Mouse (Mus musculus) forebrain, embryonic 12.5 days (tissue): ENCODE data around the gene Plekha7. TPM values are rescaled to one million over a fixed set of nuclear protein-coding genes. Genes with fewer than 3 reads are reported as not detected.

Experiments used
- ATAC-seq: fragments of 200-750 bp; cut with Nextera tagmentation; 2 replicates; pipeline ENCODE4 v1.8.0; 2017; ENCODE audit warnings: moderate TSS enrichment; ENCODE audit not compliant: low FRiP score
- H3K27ac ChIP-seq: fragments of 300-500 bp; sonication (generic); 2 replicates; pipeline ENCODE4 v1.5.1; 2016; ENCODE audit warnings: mild to moderate bottlenecking
- H3K27me3 ChIP-seq: fragments of 300-500 bp; sonication (generic); 2 replicates; pipeline ENCODE4 v1.6.1; 2016; ENCODE audit warnings: mild to moderate bottlenecking
- H3K36me3 ChIP-seq: fragments of 300-500 bp; sonication (generic); replicated peaks from 2 replicates; pipeline ENCODE4 v1.6.1; 2016; ENCODE audit warnings: mild to moderate bottlenecking
- H3K4me1 ChIP-seq: fragments of 300-500 bp; sonication (generic); 2 replicates; pipeline ENCODE4 v1.6.1; 2016
- H3K4me2 ChIP-seq: fragments of 300-500 bp; sonication (generic); 2 replicates; pipeline ENCODE4 v1.6.1; 2016; ENCODE audit warnings: mild to moderate bottlenecking, moderate library complexity
- H3K4me3 ChIP-seq: fragments of 300-500 bp; sonication (generic); replicated peaks from 2 replicates; pipeline ENCODE4 v1.5.1; 2016; ENCODE audit warnings: mild to moderate bottlenecking
- H3K9ac ChIP-seq: fragments of 300-500 bp; sonication (generic); 2 replicates; pipeline ENCODE4 v1.6.1; 2016; ENCODE audit warnings: mild to moderate bottlenecking
- H3K9me3 ChIP-seq: fragments of 300-500 bp; sonication (generic); 2 replicates; pipeline ENCODE4 v1.6.1; 2016
- WGBS: fragments of 180-500 bp; shearing (Covaris S2); methylation state at CpG from one replicate; pipeline ENCODE4 v1.1.7; 2016; 5-methylcytosine and 5-hydroxymethylcytosine counted together
- polyA plus RNA-seq: library from polyadenylated mRNA; unstranded; fragments of >200 nt; fragmentation: Nextera tagmentation; extraction: Ambion mirVana; gene quantifications from 2 replicates; pipeline ENCODE4 v1.2.1, GENCODE M21; 2016

Plekha7 gene
- polyA plus RNA-seq, 1 experiment from 2014 or later, result 20.8 TPM

DNA sequence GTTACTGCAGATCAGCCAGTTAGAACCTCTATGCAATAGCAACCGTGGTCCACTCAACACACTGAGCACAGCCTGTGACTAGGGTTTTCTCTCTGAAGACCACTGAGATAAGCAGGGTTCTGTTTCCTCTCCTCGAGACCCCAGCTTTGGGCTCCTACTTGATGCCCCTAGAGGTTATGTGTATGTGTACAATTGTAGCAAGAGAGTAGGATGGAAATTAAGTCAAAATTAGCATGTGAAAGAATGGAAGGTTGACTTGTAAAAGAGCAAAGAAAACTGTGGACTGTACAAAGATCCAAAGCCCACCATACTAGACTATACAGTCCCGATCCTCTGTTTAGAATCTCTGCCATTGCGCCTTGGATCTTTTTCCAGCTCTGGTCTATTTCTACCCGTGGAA, 119.8 kb downstream of the Plekha7 start:
- Histone ChIP-seq H3K4me1 (peaks cover 67% of the 10 kb centered on the region), H3K4me3 (no peak overlapping the region), H3K9me3 (no peaks in the 10 kb centered on the region), H3K36me3 (0 out of 2 replicates have a peak, but pooled peaks cover 5% of the 10 kb centered on the region), H3K27me3 (no peaks in the 10 kb centered on the region), H3K9ac (no peak overlapping the region), H3K4me2 (no peak overlapping the region), H3K27ac (no peak overlapping the region)
- 87% methylated on average over 5 of the region's 5 CpGs for whole genome bisulfite sequencing
- ATAC-seq, result no peak

DNA sequence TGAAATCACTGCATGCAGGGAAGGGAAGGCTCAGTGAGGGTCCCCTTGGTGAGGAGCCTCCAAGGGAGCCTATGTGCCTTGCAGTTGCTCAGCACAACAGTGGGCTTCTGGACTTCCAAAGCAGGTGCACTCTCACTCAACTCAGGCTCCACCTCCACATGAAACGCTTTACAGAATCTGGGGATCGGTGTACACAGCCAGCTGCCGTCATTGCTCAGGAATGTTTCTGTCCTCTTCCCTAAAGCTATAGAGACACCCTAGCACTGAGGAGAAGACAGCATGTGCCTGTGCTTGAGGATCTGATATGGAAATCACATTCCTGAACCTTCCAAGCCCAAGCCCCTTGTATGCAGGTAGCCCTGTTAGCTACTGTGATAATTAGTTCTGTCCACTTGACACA, 120.7 kb downstream of the Plekha7 start:
- no peak overlapping the region for H3K9ac ChIP-seq
- H3K27me3 ChIP-seq, result no peaks in the 10 kb centered on the region
- H3K4me1 ChIP-seq, result peaks cover 67% of the 10 kb centered on the region
- ATAC-seq, result no peak
- no peak overlapping the region for H3K4me3 ChIP-seq
- H3K9me3 ChIP-seq, result no peaks in the 10 kb centered on the region
- no peak overlapping the region for H3K4me2 ChIP-seq
- H3K36me3 ChIP-seq, result 0 out of 2 replicates have a peak, but pooled peaks cover 5% of the 10 kb centered on the region
- WGBS, result 90% methylated on average over 3 of the region's 3 CpGs
- H3K27ac ChIP-seq, result no peak overlapping the region

DNA sequence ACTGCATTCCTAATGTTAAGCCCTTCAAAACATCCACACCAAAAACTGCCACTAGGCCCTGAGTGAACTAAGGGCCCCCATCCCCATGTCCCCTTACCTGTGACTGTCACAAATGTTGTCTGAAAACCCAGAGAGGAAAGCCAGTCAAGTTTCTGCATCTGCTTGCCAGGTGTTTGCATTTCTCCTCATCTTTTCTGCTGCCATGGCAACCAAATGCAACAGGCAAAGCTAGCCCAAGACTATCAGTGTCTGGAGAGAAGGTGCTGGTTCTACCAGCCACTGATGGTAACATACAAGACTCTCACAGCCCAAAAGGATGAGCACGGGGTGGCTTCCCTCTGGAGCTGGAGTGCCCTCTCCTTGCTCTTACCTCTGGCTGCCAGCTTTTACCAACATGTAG, 121.3 kb downstream of the Plekha7 start:
- H3K4me2 ChIP-seq, result no peak overlapping the region
- H3K9me3 ChIP-seq, result no peaks in the 10 kb centered on the region
- no peak overlapping the region for H3K9ac ChIP-seq
- H3K36me3 ChIP-seq, result 0 out of 2 replicates have a peak, but pooled peaks cover 5% of the 10 kb centered on the region
- no peak overlapping the region for H3K27ac ChIP-seq
- 90% methylated on average over 1 of the region's 1 CpGs for WGBS
- H3K4me1 ChIP-seq, result peaks cover 63% of the 10 kb centered on the region
- H3K27me3 ChIP-seq, result no peaks in the 10 kb centered on the region
- H3K4me3 ChIP-seq, result no peak overlapping the region
- ATAC-seq, result no peak

DNA sequence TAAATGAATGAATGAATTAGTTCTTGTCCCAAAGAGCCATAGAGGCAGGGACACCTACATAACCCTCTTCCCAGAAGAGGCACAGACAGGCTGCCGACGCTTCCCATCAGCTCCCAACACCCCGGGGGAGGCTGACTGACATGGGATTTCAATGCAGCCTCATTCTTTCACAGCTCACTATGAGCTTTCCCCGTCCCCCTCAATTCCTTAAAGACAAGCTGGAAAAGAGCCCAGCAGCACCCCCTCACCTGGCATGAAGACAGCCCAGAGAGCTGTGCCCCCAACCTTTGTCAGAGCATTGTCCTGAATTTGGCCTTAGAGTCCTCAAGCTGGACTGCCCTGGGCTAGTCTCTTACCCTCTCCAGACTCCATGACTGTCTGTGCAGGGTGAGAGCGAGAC, 122.0 kb downstream of the Plekha7 start:
- WGBS, result 46% methylated on average over 5 of the region's 5 CpGs
- peaks cover 56% of the 10 kb centered on the region for H3K4me1 ChIP-seq

GRCm38 (mm10) chr7:116184358-116185057, 123.7 kb downstream of the Plekha7 start:
- Histone ChIP-seq H3K4me2 (peak overlapping the region; percentile 10; the same call in 1 of the 2 replicates), H3K9ac (no peak overlapping the region)

More for the DNA sequence above, 122.0 kb downstream of the Plekha7 start:
- Histone ChIP-seq H3K36me3 (0 out of 2 replicates have a peak, but pooled peaks cover 5% of the 10 kb centered on the region), H3K4me2 (no peak overlapping the region), H3K9me3 (no peaks in the 10 kb centered on the region), H3K9ac (no peak overlapping the region), H3K27ac (no peak overlapping the region), H3K27me3 (no peaks in the 10 kb centered on the region), H3K4me3 (no peak overlapping the region)
- no peak for ATAC-seq

GRCm38 (mm10) chr7:116182451-116182850, 125.7 kb downstream of the Plekha7 start:
- Histone ChIP-seq H3K4me2 (no peak overlapping the region), H3K4me1 (peaks cover 37% of the 10 kb centered on the region), H3K4me3 (no peak overlapping the region), H3K27me3 (no peaks in the 10 kb centered on the region), H3K27ac (no peak overlapping the region), H3K9ac (no peak overlapping the region), H3K9me3 (no peaks in the 10 kb centered on the region), H3K36me3 (no peaks in the 10 kb centered on the region)
- ATAC-seq, result no peak
- WGBS, result 100% methylated on average over 1 of the region's 1 CpGs

More at GRCm38 (mm10) chr7:116184358-116185057, 123.7 kb downstream of the Plekha7 start:
- peak; percentile 64 for ATAC-seq
- Histone ChIP-seq H3K27ac (peak overlapping the region; percentile 70), H3K9me3 (no peaks in the 10 kb centered on the region), H3K27me3 (no peaks in the 10 kb centered on the region), H3K4me3 (no peak overlapping the region), H3K4me1 (peaks cover 41% of the 10 kb centered on the region), H3K36me3 (0 out of 2 replicates have a peak, but pooled peaks cover 5% of the 10 kb centered on the region)
- 11% methylated on average over 11 of the region's 11 CpGs for WGBS

GRCm38 (mm10) chr7:116181444-116181946, 126.7 kb downstream of the Plekha7 start:
- Histone ChIP-seq H3K9me3 (no peaks in the 10 kb centered on the region), H3K9ac (no peak overlapping the region), H3K36me3 (no peaks in the 10 kb centered on the region), H3K4me1 (peaks cover 31% of the 10 kb centered on the region), H3K4me2 (no peak overlapping the region), H3K27me3 (no peaks in the 10 kb centered on the region), H3K27ac (no peak overlapping the region), H3K4me3 (no peak overlapping the region)
- no peak for ATAC-seq
- 84% methylated on average over 5 of the region's 5 CpGs for WGBS

GRCm38 (mm10) chr7:116178916-116179315, 129.3 kb downstream of the Plekha7 start:
- 92% methylated on average over 3 of the region's 3 CpGs for WGBS
- H3K4me1 ChIP-seq, result peaks cover 6% of the 10 kb centered on the region
- no peak for ATAC-seq
- peaks cover 3% of the 10 kb centered on the region; the same call in 1 of the 2 replicates for H3K36me3 ChIP-seq
- no peaks in the 10 kb centered on the region for H3K9me3 ChIP-seq
- H3K27ac ChIP-seq, result no peak overlapping the region
- no peaks in the 10 kb centered on the region for H3K27me3 ChIP-seq
- no peak overlapping the region for H3K4me3 ChIP-seq
- no peak overlapping the region for H3K4me2 ChIP-seq
- no peak overlapping the region for H3K9ac ChIP-seq

DNA sequence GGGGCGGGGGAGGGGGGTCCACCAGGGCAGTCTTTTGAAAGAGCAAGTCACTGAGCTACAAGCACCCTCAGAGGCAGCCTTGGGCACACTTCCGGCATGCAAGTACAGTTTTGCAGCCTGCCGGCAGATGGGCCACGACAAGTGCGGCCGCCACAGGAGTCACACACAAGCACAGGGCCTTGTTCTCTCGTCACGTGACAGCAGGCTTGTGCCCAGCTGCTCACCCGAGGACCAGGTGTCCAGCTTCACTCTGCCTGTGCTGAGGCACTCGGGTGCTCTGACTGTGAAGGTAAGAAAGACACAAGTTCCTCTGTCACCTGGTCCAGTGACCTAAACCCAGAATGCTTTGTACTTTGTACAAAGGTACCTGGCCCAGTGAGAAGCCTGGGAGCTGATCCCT, 135.4 kb downstream of the Plekha7 start:
- Histone ChIP-seq H3K27ac (0 out of 2 replicates have a peak overlapping the region, but pooled peaks have one; percentile 25), H3K36me3 (peaks cover 15% of the 10 kb centered on the region), H3K9me3 (no peaks in the 10 kb centered on the region), H3K27me3 (no peaks in the 10 kb centered on the region), H3K4me2 (no peak overlapping the region), H3K4me3 (no peak overlapping the region), H3K4me1 (peaks cover 12% of the 10 kb centered on the region), H3K9ac (no peak overlapping the region)
- 0 out of 2 replicates have a peak, but pooled peaks have one; percentile 57 for ATAC-seq
- WGBS, result 57% methylated on average over 10 of the region's 10 CpGs

- no peak overlapping the region for H3K27ac ChIP-seq
- no peaks in the 10 kb centered on the region for H3K9me3 ChIP-seq
- no peak for ATAC-seq
Observed at GRCm38 (mm10) chr7:116169426-116169825, 138.8 kb downstream of the Plekha7 start.

GRCm38 (mm10) chr7:116168224-116168623, 140.0 kb downstream of the Plekha7 start:
- peaks cover 8% of the 10 kb centered on the region for H3K4me1 ChIP-seq
- H3K9me3 ChIP-seq, result no peaks in the 10 kb centered on the region
- H3K9ac ChIP-seq, result no peak overlapping the region
- no peaks in the 10 kb centered on the region for H3K27me3 ChIP-seq
- peaks cover 12% of the 10 kb centered on the region for H3K36me3 ChIP-seq
- 94% methylated on average over 7 of the region's 7 CpGs for WGBS
- H3K27ac ChIP-seq, result no peak overlapping the region
- no peak overlapping the region for H3K4me2 ChIP-seq
- no peak for ATAC-seq
- no peak overlapping the region for H3K4me3 ChIP-seq

More at GRCm38 (mm10) chr7:116169426-116169825, 138.8 kb downstream of the Plekha7 start:
- H3K4me2 ChIP-seq, result no peak overlapping the region
- peaks cover 13% of the 10 kb centered on the region for H3K36me3 ChIP-seq
- no peak overlapping the region for H3K4me3 ChIP-seq
- no peak overlapping the region for H3K9ac ChIP-seq
- 85% methylated on average over 4 of the region's 4 CpGs for WGBS
- no peaks in the 10 kb centered on the region for H3K27me3 ChIP-seq
- H3K4me1 ChIP-seq, result peaks cover 12% of the 10 kb centered on the region

DNA sequence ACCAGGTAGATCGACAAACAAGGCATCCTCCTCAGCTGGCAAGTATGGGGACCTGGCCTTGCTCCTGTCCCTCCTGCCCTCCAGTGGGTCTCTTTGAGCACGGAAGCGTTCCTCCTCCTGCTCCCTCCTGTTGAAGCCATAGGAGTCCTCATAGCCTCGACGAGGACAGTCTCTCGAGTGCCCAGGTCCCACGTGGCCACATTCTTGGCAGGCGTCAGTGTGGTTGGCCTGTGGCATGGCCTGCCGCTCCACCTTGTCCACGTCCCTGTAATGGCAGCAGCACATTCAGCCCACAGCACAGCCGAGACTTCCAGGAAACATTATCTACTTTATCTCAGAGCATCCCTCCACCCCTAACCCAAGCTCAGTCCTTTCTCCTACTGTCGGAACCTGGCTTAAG, 143.9 kb downstream of the Plekha7 start:
- WGBS, result 91% methylated on average over 12 of the region's 12 CpGs
- H3K9ac ChIP-seq, result no peak overlapping the region
- 0 out of 2 replicates have a peak, but pooled peaks cover 2% of the 10 kb centered on the region for H3K36me3 ChIP-seq
- H3K4me3 ChIP-seq, result no peak overlapping the region
- H3K4me2 ChIP-seq, result no peak overlapping the region
- 0 out of 2 replicates have a peak, but pooled peaks cover 3% of the 10 kb centered on the region for H3K4me1 ChIP-seq
- H3K9me3 ChIP-seq, result no peaks in the 10 kb centered on the region
- no peaks in the 10 kb centered on the region for H3K27me3 ChIP-seq
- H3K27ac ChIP-seq, result no peak overlapping the region
- no peak for ATAC-seq
